Mouse (Mus musculus) ES-E14 (cell line): ENCODE results near the gene Prrx2.

Source experiments
- CHD2 ChIP-seq: IDR thresholded peaks from 2 replicates; pipeline ENCODE4 v1.6.1; 2014; ENCODE audit warnings: mild to moderate bottlenecking, low read depth, low read length, inconsistent platforms
- MAFK ChIP-seq: IDR thresholded peaks from 2 replicates; pipeline ENCODE4 v1.6.1; 2014; ENCODE audit warnings: mild to moderate bottlenecking, low read depth, low read length, inconsistent platforms; ENCODE audit not compliant: insufficient read depth
- ZC3H11A ChIP-seq: IDR thresholded peaks from 2 replicates; pipeline ENCODE4 v1.6.1; 2012; ENCODE audit warnings: low read depth, mild to moderate bottlenecking, inconsistent platforms, low read length, borderline replicate concordance

- TF ChIP-seq ZC3H11A (no peak), MAFK (no peak), CHD2 (no peak)
Measured at GRCm38 (mm10) chr2:30906641-30907040, 71.9 kb downstream of the Prrx2 start.
